Mouse (Mus musculus) natural killer cell, adult 2 months (primary cell): ENCODE results near the gene Cdk11b.
"Not testable (repeated sequence)": the region's sequence is repeated elsewhere in the genome, so short reads cannot be mapped to it uniquely, and the experiment has no call there.

Source experiments
- DNase-seq, 2 experiments: peaks; one replicate each; pipeline ENCODE4 v3.0.0; 2022; ENCODE audit warnings: low spot score in 2 of 2

Gene Cdk11b

DNA sequence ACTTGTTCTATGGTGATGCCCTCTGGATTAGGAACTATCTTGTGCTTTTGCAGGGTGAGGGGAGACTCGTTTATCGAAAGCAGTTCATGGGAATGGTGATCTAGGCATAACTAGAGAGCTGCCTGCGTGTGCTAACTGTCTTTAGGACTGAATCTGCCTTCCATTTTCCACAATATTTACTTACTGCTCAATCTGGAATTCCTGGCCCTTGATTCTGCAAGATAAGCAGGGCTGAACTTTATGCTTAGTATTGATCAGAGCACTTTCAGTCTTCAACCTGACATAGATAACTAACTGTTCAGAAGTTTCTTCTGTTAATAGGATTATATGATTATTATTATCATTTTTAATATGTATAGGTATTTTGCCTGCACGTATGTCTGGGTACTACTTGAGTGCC, 19.5 kb upstream of the Cdk11b start:
- DNase-seq: no peak

DNA sequence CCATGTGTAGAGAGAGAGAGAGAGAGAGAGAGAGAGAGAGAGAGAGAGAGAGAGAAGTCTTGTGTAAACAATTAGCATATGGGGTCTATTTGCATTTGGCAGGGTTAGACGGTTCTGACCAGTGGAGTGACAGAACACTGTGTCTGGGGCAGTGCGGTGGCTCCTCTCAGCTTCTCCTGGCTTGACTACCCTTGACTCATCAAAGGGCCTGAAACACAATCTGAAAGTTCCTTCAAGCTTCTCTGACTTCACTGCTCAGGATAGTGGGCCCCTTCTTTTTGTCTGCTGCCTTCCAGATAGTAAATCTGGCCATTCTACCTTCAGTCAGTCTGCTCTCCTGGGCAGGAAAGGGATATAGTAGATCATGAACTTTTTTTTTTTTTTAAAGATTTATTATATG, 17.8 kb upstream of the Cdk11b start:
- no peak for DNase-seq

DNA sequence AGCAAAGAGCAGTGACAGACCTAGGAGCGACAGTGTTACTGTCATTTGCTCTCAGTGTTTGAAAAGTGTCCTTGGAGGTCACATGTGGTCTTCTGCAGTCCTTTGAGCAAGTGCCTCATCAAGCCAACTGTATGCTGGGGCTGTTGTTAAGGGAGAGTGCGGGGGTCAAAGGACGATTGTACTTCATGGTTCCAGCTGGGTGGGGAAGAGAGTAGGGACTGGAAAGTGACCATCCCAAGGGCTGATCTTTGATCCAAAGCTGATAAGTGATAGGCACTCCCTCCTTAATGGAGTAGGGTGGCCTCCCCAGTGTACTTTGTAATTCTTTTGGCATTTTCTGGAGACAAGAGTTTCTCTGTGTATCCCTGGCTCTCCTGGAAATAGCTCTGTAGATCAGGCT, 12.8 kb upstream of the Cdk11b start:
- DNase-seq: no peak

GRCm38 (mm10) chr4:155613264-155613663, 11.4 kb upstream of the Cdk11b start:
- no peak for DNase-seq

- no peak for DNase-seq
Observed at GRCm38 (mm10) chr4:155618321-155618720, 6.3 kb upstream of the Cdk11b start.

DNA sequence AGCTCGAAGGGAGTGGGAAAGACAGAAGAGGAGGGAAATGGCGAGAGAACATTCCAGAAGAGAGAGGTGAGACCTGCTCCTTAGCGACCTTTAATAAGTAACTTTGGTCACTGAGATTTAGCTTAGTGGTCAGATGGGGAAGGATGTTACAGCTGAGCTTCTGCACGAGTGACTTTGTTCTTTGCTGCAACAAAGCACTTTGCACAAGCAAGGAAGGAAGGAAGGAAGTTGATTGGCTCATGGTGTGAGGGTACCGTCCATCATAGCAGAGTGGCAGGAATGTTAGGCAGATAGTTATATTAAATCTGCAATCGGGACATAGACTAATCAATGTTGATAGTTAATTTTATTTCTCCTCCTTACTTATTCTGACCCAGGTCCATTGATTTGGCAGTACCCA, 5.6 kb downstream of the Cdk11b start:
- DNase-seq: no peak

DNA sequence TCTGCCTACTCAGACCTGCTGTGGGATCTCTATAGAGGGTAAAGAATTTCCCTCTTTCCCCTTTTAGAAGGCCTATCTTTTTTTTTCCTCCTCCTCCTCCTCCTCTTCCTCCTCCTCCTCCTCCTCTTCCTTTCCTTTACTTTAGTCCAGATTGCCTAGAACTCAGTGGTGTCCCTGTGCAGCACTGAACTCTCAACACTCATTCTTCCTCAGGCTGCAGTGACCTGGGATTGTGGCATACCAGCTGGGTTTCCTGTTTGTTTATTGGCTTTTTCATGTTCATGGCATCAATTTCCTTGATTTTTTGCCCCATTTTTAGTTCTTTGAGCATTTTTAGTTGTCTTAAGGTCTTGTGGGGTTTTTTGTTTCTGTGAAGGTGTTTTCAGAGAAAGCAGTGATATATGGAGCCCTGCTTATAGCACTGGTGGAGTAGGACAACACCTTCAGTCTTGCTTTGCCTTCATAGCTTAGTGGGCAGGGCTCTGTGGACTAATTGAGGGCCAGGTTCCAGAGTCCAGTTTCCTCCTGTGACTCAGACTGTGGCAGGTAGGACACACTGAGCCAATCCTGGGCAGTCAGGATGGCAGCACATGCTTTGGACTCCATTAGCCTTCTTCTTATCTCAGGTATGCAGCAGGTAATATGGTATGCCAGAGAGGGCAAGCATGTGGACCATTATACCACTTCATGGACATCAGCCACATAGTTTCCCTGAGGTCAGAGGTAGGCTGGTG, 11.3 kb downstream of the Cdk11b start:
- DNase-seq: no peak

GRCm38 (mm10) chr4:155643531-155643930, 18.9 kb downstream of the Cdk11b start:
- no peak for DNase-seq

GRCm38 (mm10) chr4:155645308-155645707, 20.7 kb downstream of the Cdk11b start, which contains the start of gene Gm10563:
TSS of gene Gm10563 (minus strand) at chr4:155645408.
- DNase-seq: not testable (repeated sequence)

DNA sequence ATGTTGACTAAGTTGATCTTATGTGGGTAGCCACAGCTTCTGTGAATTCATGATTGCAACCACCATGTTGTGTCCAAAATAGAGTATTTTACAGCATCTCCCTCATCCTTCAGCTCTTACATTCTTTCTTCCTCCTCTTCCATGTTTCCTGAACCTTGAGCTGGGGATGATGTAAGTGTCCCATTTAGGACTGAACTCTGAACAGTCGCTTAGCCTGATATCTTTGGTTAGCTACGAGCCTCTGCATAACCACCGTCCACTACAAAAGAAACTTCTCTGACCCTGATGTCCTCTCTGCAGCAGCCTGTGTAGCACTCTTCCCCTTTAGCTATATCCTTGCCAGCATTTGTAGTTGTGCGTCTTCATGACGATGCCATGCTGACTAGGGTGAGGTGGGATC, 21.1 kb downstream of the Cdk11b start:
- no peak for DNase-seq

DNA sequence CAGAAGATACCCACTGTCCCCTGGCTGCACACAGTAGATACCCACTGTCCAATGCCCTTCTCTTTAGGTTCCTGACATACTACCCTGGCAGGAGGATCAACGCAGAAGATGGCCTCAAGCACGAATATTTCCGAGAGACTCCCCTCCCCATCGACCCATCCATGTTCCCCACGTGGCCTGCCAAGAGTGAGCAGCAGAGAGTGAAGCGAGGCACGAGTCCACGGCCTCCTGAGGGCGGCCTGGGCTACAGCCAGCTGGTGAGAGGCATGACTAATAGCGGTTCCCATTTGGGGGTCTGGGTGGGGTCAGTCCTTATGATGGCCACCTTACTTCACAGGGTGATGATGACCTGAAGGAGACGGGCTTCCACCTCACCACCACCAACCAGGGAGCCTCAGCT, 24.7 kb downstream of the Cdk11b start:
- DNase-seq: no peak

- no peak for DNase-seq
Observed at GRCm38 (mm10) chr4:155651553-155652269, 27.1 kb downstream of the Cdk11b start.

DNA sequence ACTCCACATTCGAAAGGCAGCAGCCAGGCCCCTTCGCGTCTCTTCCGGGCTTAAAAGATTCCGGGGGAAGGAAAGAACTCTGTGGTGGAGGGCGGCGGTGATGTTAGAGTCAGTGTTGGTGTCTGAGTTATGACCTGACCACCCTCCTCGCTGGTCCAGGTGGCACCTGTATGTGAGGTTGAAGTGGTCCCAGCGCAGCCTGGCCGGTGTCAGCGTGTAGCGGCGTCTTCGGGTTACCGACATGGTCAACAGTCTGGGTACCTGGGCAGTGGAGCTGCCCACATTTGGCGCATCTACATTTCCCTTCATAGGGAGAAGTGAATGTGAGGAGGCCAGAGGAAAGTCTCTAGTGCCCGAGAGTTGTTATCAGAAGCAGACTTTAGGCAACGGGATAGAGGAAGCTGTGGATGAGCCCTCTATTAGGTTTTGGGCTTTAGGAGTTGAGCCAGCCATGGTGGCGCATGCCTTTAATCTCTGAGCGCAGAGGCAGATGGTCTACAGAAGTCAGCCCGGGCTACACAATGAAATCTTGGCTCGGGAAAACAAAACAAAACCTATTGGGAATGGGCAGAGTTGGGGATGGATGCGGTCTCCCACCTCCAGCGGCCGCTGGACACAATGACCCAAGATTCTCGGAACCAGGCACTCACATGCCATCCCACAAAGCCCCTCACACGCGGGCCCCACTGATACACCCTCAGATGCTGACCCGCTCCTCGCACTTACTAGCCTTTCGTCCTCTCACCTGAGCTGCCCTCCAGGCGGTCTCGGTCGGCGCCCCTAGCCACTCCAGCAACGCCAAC, 27.8 kb downstream of the Cdk11b start:
- no peak for DNase-seq

DNA sequence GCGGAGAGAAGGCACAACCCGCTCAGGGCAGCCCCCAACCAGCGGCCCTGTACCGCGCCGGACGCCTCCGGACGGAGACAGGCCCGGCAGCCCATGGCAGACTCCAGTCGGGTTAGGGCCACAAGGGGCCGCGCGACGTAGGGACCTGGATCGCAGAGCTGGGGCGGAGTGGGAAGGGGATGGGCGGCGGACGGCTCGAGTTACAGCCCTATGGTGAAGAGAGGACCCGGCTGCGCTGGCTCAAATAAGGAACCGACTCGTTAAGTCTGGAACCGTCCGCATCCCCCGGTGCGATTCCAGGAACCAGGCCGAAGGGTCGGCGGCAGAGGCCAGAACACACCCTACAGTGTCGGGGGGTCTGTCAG, 28.4 kb downstream of the Cdk11b start, which contains the start of gene Mmp23:
Mmp23 (minus strand) TSS at position 299 of the 365 bp plus-strand sequence.
- DNase-seq: no peak

GRCm38 (mm10) chr4:155653451-155654182, 29.0 kb downstream of the Cdk11b start:
- DNase-seq: no peak

DNA sequence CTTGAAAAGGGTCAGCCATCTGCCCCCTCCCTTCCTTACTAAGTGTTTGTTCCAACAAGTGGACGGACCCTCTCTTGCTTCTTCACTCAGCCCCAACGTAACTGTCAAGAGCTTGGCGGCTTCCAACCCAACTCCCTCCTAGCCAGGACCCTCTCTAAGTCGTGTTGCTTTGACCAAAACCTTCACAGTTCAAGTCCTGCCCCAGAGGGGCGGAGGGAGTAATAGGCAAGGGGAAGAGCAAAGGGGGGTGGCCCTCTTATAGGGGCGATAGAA, 29.5 kb downstream of the Cdk11b start:
- no peak for DNase-seq

GRCm38 (mm10) chr4:155654456-155655298, 30.0 kb downstream of the Cdk11b start:
- DNase-seq: peak; percentile 28 to 51

- no peak for DNase-seq
Observed at GRCm38 (mm10) chr4:155656214-155656751, 31.6 kb downstream of the Cdk11b start.

GRCm38 (mm10) chr4:155658961-155659360, 34.3 kb downstream of the Cdk11b start:
- no peak for DNase-seq

DNA sequence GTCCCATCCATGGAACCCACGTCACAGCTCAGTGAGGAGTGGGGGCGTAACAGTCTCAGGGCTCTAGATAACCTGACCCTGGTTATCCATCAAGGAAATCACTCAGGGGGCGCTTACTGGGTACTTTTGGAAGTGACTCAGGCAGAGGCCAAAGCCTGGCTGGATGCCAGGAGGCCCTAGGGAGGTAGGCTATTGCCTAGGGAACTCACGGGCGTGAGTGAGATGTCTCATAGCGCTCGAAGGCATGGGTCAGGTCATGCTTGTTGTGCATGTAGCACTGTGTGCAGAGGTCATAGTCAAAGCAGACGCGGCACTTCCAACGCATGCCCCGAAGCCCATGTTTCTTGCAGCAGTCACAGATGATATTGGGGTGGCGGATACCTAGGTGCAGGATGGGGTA, 36.0 kb downstream of the Cdk11b start:
- no peak for DNase-seq

DNA sequence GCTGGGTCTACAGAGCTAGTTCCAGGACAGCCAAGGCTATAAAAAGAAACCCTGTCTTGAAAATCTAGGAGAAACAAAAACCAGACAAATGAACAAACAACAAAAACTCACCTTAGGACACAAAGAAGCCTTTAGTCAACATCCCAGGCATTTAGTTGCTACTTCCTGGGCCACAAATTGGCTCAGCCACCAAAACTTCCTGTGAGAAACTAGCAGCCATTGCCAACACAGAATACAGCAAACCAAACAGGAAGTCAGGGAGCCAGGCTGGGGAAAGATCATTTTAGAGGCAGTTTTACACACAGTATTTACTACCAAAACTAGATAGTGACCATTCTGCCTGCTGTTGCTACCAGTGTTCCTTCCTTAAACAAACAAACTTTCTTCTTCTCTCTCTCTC, 42.2 kb downstream of the Cdk11b start:
- no peak for DNase-seq
